Mouse (Mus musculus) gonadal fat pad, adult 2 months (tissue): Measurements from ENCODE around the gene Trim61. TPM values are rescaled to one million over a fixed set of nuclear protein-coding genes. Genes with fewer than 3 reads are reported as not detected.
"Not testable (repeated sequence)": the region's sequence is repeated elsewhere in the genome, so short reads cannot be mapped to it uniquely, and the experiment has no call there.

ENCODE experiments used
- DNase-seq: peaks from one replicate; pipeline ENCODE4 v3.0.0-alpha.2; 2012; ENCODE audit warnings: low read depth
- polyA plus RNA-seq: library from polyadenylated mRNA; depleted of rRNA; stranded (reverse); fragments of >200 nt; gene quantifications from 2 replicates; pipeline ENCODE4 v1.2.3, GENCODE M21; 2012; rRNA removed

Trim61 gene
- polyA plus RNA-seq: not detected in 2 replicates

- no peak for DNase-seq
Measured at GRCm38 (mm10) chr8:65018423-65018822, at the start of gene Trim61, which contains the start of gene Trim60. Trim61 (minus strand) TSS chr8:65018523. Trim60 (minus strand) TSS chr8:65018584.

GRCm38 (mm10) chr8:65067694-65068472 lies 49.6 kb upstream of the Trim61 start:
- DNase-seq: no peak

DNA sequence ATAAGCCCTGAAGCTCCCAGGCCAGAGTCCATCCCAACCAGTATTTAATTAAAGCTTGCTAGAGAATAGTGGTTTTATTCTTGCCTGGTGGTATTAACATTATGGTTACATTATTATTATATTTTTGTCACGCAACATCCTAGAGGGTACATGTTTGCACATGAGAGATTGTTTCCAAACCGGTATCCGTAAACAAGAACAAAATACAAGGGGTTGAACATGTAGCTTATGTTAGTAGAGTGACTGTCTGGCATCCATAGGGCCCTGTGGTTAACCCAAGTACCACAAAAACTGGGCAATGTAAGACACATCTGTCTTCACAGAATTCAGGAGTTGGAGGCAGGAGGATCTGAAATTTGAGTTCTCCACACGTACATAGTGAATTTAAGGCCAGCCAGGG lies 48.7 kb upstream of the Trim61 start:
- DNase-seq: no peak

DNA sequence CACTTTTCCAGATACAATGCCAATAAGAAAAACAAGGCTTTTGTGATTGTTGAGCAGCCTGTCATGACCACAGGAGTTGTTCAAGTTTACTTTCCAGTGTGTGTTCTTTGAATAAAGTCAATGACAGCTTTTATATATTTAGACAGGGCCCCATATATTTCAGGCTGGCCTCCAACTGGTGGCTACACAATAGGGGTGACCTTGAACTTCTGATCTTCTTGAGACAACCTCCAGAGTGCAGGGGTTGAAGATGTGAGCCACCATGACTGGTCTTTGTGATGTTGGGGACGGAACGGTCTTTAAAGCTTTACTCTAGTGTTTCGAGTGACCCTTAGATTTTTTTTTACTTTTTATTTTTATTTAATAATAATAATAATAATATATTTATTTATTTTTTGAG lies 47.3 kb upstream of the Trim61 start:
- DNase-seq: no peak

GRCm38 (mm10) chr8:65064071-65064470 lies 45.7 kb upstream of the Trim61 start:
- no peak for DNase-seq

DNA sequence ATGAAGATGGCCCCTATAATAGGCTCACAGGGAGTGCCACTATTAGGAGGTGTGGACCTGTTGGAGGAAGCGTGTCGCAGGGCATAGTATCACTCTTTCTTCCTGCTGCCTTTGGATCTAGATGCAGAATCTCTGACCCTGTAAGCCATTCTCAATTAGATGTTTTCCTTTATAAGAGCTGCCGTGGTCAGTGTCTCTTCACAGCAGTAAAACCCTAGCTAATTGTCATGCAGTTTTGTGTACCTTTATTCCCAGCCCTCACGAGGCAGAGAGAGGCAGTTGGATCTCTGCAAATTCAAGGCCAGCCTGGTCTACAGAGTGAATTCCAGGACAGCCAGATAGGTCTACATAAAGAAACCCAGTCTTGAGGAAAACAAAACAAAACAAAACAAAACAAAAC lies 43.9 kb upstream of the Trim61 start:
- DNase-seq: no peak

DNA sequence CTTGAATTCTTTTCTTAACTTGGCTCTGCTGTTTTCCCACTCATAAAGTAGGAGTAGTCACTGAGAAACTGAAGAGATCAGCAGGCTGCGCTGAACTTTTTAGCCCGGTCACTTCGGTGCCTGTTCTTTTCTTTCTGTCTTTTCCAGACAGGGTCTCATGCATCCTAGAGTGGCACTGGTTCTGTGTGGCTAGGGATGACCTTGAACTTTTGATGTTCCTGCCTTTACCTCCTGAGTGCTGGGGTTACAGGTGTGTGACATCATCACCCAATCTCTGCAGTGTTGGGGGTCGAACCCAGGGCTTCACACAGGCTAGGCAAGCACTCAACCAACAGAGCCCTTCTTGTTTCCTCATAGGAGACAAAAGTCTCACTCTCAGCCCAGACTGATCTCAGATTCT lies 38.4 kb upstream of the Trim61 start:
- DNase-seq: no peak

DNA sequence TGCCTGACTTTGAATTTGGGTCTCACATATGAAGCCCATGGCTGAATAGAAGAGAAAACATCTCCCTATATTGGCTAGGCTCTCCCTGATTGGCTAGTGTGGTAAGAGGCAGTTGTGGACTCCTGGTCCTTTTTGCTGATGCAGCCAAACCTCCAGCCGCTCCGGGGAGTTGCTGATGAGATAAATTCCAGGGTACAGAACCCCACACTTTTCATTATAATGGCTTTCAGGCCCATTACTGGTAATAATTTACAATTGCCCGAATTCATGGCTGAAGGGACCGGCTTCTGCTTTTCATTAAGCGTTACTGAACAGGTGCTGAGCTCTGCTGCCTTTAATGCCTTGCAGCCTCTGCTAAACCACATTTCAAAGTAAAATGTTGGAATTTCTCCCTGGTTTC lies 35.6 kb upstream of the Trim61 start:
- no peak for DNase-seq

DNA sequence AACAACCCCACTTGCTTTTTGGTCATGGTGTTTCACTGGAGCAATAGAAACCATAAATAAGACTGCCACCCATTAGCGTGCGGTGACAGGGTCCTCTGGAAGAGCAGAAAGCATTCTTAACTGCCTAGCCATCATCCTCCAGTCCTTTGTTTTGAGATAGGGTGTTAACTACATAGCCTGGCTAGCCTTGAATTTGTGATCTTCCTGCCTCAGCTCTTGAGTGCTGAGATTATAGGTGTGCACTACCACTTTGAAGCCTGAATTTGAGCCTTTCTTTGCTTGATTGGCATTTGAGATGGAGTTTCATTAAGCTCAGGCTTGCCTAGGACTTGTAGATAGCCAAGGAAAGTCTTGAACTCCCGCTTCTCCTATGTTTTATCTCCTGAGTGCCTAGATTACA lies 35.2 kb upstream of the Trim61 start:
- DNase-seq: no peak

DNA sequence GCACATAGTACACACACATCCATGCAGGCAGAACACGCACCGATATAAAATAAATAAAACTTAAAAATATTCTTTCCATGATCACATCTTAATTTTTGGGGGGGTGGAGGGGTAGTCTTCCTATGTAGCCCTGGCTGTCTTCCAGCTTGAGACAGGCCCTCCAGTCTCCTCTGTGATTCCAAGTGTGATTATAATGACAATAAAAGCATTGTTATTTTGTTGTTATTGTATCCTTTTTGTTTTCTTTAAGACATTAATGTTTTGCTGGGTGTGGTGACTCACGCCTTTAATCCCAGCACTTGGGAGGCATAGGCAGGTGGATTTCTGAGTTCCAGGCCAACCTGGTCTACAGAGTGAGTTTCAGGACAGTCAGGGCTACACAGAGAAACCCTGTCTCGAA lies 29.5 kb upstream of the Trim61 start:
- no peak for DNase-seq

- DNase-seq: no peak
Measured at GRCm38 (mm10) chr8:65047193-65047592, 28.9 kb upstream of the Trim61 start.

DNA sequence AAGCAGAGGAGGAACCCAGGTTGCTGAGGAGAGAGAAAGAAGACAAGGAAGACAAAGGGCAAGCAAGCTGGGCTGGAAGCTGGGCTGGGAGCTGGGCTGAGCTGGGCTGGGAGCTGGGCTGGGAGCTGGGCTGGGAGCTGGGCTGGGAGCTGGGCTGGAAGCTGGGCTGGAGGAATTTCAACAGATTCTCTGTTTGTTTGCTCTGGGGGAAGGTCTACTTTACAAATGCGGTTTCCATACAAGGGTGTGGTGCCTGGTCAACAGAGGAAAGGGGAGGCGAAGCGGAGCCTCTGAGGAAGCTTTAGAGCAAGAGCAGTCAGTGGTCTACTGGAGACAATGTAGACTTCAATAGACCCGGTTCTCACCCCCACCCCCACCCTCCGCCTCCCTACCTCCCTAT lies 28.2 kb upstream of the Trim61 start:
- DNase-seq: no peak

DNA sequence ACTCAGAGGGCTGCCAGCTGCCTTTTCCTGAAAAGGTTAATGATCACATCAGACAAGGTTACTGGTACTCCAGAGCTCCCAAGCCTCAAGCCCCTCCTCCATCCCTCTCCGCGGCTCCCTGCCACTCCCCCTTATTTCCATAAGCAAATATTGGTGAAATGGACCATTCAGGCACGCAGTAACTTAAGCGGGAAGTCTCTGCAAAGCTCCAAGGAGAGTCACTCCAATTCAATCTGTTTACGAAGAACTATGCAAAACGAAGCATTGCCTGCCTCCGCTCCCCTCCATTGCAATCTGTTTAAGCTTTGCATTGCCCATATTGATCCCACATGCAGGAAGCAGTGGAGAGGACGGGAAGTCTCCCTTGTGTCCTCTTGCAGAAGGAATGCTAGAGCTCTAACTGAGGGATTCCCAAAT lies 18.8 kb upstream of the Trim61 start, which contains the start of gene Apela:
Apela (minus strand) TSS at position 220 of the 417 bp plus-strand sequence.
- DNase-seq: no peak

- no peak for DNase-seq
Measured at GRCm38 (mm10) chr8:65034136-65034535, 15.8 kb upstream of the Trim61 start.

GRCm38 (mm10) chr8:65033056-65033455 lies 14.7 kb upstream of the Trim61 start:
- DNase-seq: no peak

- no peak for DNase-seq
Measured at GRCm38 (mm10) chr8:65032107-65032506, 13.8 kb upstream of the Trim61 start.

DNA sequence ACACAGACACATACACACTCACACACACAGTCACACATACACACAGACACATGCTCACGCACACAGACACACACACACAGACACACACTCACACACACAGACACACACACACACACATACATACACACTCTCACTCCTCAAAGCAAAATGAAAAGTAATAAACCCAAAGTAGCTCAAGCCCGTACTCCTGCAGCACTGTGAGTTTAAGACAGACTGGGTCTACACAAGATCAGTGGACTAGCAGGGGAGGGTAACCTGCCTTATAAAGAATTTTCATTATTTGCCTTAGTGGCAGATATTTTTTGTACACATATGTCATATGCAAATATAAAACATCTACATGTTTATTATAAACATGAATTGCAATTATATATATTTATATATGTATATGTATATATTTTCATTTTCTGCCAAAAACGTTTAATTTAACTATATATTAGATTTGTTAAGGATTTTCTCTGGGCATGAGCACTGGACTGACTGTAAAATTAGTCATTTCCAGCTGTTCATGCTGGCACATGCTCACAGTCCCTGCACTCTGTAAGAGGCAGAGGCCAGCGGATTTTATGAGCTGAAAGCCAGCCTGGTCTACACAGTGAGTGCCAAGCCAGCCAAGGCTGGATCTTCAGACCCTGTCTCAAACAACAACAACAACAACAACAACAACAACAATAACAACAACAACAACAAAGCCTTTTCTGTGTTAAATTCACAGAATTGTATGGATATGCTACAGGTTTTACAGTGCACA lies 12.6 kb upstream of the Trim61 start:
- DNase-seq: no peak

DNA sequence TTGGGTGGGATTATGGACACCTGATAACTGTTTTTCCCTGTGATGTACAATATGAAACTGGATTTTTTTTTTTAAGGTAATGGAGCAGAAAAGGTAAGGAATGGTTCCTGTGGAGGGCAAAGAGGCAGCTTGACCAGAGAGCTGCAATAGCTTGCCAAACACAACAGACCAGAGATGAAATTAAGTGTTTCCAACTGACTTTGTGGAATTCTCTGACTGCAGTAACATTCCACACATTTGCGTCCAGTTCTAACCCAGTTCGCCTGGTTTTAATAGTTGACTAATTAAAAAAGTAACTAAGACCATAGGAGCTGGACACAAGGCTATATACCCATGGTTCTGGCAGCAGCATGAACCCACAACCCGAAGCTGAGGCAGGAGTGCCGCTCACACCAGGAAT lies 11.5 kb upstream of the Trim61 start:
- DNase-seq: no peak

DNA sequence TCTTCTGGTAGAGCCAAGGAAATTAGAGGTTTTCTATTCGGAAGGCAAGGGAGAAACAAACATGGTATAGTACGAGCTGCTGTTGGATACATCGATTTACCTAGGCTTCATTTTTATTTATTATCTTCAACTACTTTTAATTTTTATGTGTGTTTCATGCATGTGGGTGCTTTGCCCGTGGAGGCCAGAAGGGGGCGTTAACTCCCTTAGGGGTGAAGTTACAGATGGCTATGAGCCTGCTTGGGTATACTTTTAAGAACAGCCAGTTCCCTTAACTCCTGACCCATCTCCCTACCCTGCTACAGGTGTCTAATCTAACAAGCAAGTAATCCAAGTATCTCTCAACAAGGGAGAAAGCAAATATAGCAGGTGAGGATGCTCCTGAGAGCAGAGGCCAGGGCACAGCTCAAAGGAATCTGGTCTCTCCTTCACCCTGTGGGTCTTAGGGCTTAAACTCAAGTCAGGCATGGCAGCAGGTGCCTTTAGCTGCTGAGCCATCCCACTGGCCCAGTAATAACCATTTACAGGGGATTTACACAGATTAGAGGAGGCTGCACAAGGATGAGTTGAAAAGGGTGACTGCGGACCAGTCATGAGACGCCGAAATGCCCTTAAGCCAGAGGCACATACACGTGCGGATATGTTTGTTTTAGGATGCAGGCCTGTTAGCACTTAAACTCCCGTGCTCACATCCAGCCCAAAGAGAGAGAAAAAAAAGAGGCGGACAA lies 10.8 kb upstream of the Trim61 start:
- DNase-seq: no peak

DNA sequence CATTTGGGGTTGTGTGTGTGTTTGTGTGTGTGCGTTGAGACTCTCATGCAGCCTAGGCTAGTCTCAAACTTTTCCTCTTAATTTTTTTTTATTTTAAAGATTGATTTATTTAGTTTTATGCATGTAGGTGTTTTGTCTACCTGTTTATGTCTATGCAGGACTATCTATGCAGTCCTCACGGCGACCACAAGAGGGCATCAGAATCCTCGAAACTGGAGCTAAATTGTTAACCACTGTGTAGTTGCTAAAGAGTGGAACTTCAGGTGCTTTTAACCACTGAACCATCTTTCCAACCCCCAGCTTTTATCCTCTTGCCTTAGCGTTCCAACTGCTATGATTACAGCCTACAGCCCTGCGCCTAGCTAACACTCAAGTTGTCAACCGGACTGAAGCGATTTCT lies 4.2 kb upstream of the Trim61 start:
- no peak for DNase-seq

GRCm38 (mm10) chr8:65007616-65008015 lies 10.7 kb downstream of the Trim61 start:
- DNase-seq: not testable (repeated sequence)

GRCm38 (mm10) chr8:64998806-64999365 lies 19.4 kb downstream of the Trim61 start:
- no peak for DNase-seq
